Mouse (Mus musculus): ENCODE measurements around the gene Rbm15.

Rbm15 gene

DNA sequence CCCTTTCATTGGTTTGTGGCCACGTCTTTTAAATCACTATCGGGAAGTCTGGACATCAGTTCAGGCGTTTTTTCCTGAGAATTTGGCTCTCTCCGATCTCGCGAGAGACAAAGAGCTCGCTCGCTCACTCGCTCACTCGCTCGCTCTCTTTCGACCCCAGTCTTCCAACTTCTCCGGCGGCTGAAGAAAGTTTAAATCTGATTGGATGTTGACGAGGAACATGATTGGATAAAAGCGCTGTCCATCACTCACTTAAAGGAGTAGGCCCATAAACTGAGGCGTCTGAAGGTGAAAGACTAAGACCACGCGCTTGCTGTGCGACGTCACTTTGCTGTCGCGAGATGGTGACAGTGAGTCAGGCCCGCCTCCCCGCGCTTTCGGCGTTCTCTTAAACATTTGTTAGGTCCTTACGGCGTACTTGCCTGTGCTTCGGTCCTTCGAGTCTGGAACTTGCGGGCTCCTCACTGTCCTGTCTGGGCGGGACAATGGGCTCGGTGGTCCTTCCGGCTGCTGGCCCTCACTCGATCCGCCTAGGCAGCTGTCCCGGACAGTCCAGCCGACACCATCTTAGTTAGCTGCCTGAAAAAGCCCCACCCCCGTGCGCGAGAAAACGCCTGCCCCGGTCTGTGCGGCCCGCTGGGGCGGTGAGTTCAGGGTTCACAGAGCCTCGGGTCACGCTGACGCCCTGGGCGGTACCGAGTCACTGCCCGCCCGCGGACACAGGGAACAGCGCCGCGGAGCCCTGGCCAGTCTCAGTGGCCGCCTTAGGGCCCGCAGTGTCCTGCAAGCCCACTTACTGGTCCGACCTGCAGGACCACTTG lies at the start of gene Rbm15:
TSS of gene Rbm15 (minus strand) at position 293 of the 821 bp plus-strand sequence.
- DNase-seq (ENCODE audit: extremely low read depth, low read depth) = peak; percentile 100

- peak; percentile 63 for DNase-seq (ENCODE audit: extremely low read depth, low read depth)
Observed at GRCm38 (mm10) chr3:107379422-107379821, 45.9 kb upstream of the Rbm15 start.

- DNase-seq (ENCODE audit: extremely low read depth, low read depth) = no peak
Observed at GRCm38 (mm10) chr3:107378626-107379025, 45.2 kb upstream of the Rbm15 start.

DNA sequence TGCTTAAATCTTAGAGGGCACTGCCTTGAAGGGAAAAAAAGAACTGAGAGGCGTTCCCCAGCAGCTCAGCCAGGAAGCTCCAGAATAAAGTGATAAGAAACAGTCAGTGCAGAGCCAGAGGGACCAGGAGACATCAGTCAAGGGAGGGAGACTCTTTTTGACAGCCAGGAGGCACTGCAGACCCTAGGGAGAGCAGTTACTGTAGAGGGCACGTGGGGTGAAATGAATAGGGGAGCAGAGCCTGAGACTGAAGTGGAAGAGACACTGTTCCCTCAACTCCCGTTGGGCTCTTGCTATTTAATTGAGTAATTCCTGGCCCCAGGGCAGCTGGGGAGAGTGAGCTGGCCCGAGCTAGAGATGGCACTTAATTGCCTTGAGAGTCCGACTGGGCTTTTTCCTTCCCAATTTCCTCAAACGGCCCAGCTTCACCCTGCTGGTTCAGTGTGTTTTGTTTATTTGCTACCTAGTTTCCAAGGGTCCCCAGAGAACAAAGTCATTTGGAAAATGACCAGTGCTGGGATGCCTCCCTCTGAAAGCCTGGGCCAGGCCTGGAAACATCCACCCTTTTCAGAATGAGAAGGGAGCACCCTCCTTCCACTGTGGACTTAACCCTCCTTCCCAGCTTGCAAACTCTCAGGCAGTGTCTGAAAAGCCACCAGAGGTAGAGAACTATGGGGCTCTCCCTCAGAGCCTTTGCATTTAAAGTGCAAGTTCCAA lies 41.6 kb upstream of the Rbm15 start:
- no peak for DNase-seq (ENCODE audit: extremely low read depth, low read depth)

GRCm38 (mm10) chr3:107369156-107369555 lies 35.7 kb upstream of the Rbm15 start:
- DNase-seq (ENCODE audit: extremely low read depth, low read depth) = no peak

GRCm38 (mm10) chr3:107367938-107368599 lies 34.6 kb upstream of the Rbm15 start:
- DNase-seq (ENCODE audit: extremely low read depth, low read depth) = no peak

- DNase-seq (ENCODE audit: extremely low read depth, low read depth) = no peak
Observed at GRCm38 (mm10) chr3:107365341-107365740, 31.9 kb upstream of the Rbm15 start.

- DNase-seq (ENCODE audit: extremely low read depth, low read depth) = no peak
Observed at GRCm38 (mm10) chr3:107363391-107363790, 29.9 kb upstream of the Rbm15 start.

DNA sequence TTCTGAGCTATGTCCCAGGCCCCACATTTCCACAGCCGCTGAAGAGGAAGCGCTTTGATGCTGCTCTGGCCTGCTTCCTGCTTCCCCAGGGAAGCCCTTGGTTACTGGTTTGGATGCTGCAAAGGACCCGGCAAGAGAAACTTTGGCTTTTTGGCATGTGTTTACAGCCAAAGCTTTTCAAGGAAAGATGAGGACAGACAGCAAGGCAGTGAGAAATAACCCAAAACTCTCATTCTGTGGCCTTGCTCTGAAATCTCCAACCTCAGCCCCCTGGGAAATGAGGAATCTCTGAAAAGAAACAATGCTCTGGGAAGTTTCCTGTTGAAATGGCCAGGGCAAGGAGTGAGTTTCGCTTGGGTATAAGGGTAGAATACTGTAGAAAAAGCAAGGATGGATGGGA lies 26.9 kb upstream of the Rbm15 start:
- DNase-seq (ENCODE audit: extremely low read depth, low read depth) = no peak

GRCm38 (mm10) chr3:107357700-107358234 lies 24.3 kb upstream of the Rbm15 start:
- no peak for DNase-seq (ENCODE audit: extremely low read depth, low read depth)

DNA sequence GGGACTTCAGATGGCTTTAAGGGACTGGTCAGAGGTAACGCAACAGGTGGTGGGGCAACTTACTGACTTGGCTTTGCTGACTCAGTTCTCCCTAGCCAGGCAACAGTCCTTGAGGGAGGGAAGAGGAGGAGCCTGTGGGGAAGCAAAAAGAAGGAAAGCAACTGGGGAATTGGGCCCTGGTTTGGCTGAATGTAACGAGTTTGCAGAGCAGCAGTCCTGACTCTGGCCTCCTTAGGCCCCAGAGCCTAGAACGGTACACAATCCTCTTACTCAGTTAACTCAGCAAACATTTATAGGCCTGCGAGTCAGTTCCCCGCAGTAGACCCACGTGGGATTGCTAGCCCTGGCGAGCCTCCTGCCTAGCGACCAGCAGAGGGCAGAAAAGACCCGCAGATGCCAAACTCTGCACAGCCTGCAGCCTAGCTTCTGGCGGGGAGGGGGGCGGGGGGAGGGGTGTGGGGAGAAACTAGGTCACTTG lies 23.5 kb upstream of the Rbm15 start:
- DNase-seq (ENCODE audit: extremely low read depth, low read depth) = peak; percentile 63

GRCm38 (mm10) chr3:107355618-107356260 lies 22.3 kb upstream of the Rbm15 start:
- no peak for DNase-seq (ENCODE audit: extremely low read depth, low read depth)

DNA sequence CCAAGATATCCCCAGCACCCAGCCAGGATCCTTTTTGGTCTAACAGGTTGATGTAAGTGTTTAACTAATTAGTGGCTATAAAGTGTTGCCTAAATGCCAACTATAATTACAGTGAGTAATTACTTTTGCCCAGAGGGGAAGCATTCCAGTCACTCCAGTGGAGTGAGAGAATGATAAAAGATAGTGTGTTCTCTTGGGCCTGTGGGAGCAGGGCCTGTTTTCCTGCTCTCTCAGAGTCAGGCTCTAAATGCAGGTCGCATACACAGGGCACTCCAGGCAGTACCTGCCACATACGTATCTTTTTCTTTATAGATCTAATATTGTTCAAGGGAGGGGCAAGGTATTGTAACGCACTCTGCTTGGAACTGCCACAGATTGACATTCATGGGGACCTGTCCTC lies 18.2 kb upstream of the Rbm15 start:
- DNase-seq (ENCODE audit: extremely low read depth, low read depth) = no peak

- no peak for DNase-seq (ENCODE audit: extremely low read depth, low read depth)
Observed at GRCm38 (mm10) chr3:107349006-107349405, 15.5 kb upstream of the Rbm15 start.

DNA sequence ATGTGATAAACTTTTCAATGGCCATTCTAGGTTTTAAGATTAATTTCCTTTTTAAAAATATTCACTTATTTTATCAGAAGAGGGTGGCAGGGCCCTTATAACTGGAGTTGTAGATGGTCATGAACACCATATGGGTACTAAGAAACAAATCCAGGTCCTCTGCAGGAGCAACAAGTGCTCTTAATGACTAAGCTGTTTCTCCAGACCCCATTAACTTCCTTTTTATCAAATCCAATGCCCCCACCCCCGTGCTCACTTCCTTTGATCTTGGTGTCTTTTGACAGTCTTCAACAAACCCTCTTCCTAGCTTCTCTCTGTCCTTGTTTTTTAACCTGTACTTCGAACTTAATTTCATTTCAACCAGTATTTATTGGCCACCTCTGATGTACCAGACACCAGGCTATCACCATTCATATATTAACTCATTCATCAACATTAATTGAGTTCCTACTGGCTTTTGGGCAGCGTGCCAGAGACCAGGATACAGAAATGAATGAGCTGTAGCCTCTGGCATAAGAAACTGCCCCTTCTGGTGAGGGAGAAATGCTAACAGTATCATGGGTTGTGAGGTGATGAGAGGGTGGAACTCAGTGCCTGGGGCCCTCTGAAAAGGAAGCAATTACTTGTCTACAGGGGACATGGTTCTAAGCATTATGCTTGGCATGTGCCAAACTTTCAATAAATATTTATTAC lies 11.7 kb upstream of the Rbm15 start:
- peak; percentile 78 for DNase-seq (ENCODE audit: extremely low read depth, low read depth)

GRCm38 (mm10) chr3:107343971-107344370 lies 10.5 kb upstream of the Rbm15 start:
- no peak for DNase-seq (ENCODE audit: extremely low read depth, low read depth)

DNA sequence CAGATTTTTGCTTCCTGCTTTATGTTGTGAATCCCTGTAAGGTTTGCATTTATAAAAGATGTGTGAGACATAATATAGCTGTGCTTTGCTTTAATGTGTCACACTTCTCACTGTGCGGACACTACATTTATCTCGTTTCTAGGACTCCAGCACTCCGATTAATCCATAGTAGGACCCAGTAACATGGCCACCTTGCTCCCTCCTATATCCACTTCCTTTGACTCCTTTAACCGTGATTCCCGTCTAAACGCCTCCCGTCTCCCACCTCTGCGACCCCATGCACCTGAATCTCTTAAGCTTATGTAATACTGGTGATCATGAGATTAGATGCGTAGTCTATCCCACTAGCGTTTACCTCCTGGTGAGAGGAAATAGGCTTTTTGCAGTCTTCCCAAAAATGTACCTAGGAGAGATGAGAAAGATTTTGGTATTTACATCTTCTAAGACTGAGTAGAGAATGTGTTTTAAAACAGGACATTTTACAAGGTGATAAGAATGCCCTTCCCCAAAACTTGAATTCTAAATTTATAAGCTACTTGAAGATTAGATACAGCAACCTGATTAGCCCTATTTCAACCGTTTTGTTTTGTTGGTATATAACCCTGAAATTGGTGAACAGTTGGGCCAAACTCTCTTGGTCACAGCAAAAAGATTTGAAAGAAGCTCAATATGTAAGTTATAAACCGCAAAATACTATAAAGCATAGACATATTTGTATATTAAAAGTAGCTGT lies 895 bp upstream of the Rbm15 start:
- peak; percentile 50 for DNase-seq (ENCODE audit: extremely low read depth, low read depth)

DNA sequence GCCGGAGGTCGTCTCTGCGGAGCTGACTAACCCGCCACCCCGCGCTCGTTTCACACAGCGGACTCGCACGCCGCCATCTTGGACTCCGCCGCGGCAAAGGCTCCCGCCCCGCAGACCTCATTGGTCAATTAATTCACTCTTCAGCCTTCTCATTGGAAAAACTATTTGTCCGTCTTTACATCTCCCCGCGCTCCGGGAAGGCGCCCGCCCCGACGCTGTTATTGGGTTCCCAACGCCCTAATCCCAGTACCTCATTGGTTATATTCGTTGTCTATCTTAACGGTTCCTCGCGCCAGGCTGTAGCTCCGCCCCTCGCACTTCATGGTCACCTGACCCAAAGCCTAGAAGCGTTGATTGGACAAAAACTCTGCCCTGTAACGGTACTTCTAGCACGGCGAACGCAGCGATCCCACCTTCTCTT lies 503 bp downstream of the Rbm15 start:
- DNase-seq (ENCODE audit: extremely low read depth, low read depth) = peak; percentile 100

DNA sequence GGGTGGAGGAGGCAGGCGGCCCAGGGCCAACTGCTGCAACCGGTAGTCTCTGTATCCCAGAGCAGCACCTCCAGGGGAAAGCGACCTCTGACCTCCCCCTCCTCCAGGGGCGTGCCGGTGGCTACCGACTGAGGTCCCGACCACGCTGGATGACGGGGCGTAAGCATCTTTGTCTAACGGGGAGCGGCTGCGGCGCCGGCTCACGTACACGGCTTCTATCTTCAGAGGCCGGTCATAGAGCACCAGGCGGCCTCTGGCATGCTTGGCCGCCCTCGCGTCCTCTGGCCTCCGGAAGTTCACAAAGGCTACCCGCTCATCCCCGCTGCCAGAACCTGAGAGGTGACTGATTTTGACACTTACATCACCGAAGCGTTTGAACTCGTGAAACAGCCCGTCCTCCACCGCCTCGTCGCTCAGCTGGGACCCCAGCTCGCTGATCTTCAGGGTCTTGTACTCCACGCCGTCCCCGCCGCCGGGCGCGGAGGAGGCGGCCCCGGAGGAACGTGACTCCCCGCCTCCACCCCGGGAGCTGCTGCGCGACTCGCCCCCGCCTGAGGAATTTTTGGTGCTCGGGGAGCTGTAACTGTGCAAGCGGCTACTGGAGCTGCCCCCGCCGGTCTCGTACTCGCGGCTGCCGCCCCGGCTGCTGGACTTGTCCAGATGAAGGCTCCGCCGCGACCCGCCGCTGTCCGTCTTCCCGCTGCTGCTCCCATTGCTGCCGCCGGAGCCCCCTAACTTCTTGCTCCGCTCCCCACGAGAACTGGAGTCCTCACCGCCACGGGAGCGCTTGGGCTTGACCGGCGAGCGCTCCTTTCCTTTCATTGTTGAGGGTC lies 1.1 kb downstream of the Rbm15 start:
- DNase-seq (ENCODE audit: extremely low read depth, low read depth) = no peak
